Comparison of ENCODE assay signal across 8 mouse cellular contexts in the genomic region with DNA sequence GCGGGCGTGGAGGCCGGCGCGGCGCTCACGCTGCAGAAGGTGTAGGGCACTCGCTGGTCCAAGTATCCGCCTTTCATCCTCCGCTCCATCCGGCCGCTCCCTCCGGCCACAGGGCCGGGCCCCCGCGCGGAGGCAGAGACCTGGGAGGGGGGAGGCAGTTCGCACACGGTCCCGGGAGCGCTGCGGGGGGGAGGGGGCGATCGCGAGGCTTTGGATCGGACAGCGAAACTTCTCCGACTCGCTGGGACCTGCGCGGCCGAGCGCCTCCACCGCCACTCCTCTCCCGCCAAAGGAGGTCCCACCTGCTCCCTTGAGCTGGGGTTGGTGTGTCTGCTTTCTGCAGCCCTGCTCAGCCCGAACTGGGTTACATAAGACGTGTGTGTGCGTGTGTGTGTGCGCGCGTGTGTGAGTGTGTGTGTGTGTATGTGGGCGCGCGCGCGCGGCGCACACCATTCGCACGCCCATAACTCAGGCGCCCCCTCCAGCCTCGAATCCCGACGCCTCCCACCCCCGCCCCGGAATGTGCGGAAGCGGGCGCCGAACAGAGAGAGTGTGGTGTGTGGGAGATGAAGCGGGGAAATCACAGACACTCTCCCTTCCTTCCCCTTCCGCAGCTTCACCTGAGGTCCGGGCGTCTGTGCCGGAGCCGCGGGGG. TPM values are rescaled to one million over a fixed set of nuclear protein-coding genes. Genes with fewer than 3 reads are reported as not detected.
DNase-seq lines count a peak whose midpoint lies in the region; ATAC-seq and TF ChIP-seq lines count a peak whose summit lies in the region.

No protein-coding gene starts in this region.

- peak overlapping the region; percentile 46 for H3K4me3 ChIP-seq in embryonic fibroblast, embryonic 13.5 days (ENCODE audit: insufficient read depth, low read length)
- peak overlapping the region; percentile 52 for H3K4me3 ChIP-seq in liver, embryonic 16.5 days (ENCODE audit: low read depth, low read length)

- H3K9ac ChIP-seq in liver, embryonic 16.5 days (ENCODE audit: low read depth, low read length), result no peak overlapping the region; the same call in 1 of the 2 replicates

- peaks cover 60% of the 10 kb centered on the region for H3K27me3 ChIP-seq in liver, embryonic 16.5 days (ENCODE audit: control insufficient read depth, insufficient read depth, low read depth, low read length)

- H3K27ac ChIP-seq in embryonic fibroblast, embryonic 13.5 days (ENCODE audit: insufficient read depth, low read length), result peak overlapping the region; percentile 28; the same call in 1 of the 2 replicates
- H3K27ac ChIP-seq in liver, embryonic 16.5 days (ENCODE audit: low read length), result no peak overlapping the region

- DNase-seq in left cerebral cortex, adult 11 months (ENCODE audit: low spot score), result peak; percentile 26
- DNase-seq in left cerebral cortex, postnatal 36 days (ENCODE audit: low spot score in 2 of 2), result no peak
- DNase-seq in adrenal gland, postnatal 36 days, result peak; percentile 36 to 39
- peak; percentile 66 to 69 for DNase-seq in right cerebral cortex, postnatal 10 days (ENCODE audit: low spot score in 2 of 2)

- TF ChIP-seq CTCF in embryonic fibroblast, embryonic 13.5 days (IDR thresholded peaks at IDR 0.05; ENCODE audit: borderline replicate concordance, insufficient read depth, low read length), result no peak

- no peak; the same call in 1 of the 2 replicates for TF ChIP-seq POLR2A in embryonic fibroblast, embryonic 13.5 days (IDR thresholded peaks at IDR 0.05; ENCODE audit: low read depth, low read length)

- 0 out of 2 replicates have a peak, but pooled peaks cover 4% of the 10 kb centered on the region for H3K4me1 ChIP-seq in embryonic fibroblast, embryonic 13.5 days (ENCODE audit: control insufficient read depth, insufficient read depth, low read length)
- H3K4me1 ChIP-seq in liver, embryonic 16.5 days (ENCODE audit: control insufficient read depth, low read depth, low read length), result peaks cover 5% of the 10 kb centered on the region

- intact Hi-C loops in left cerebral cortex, postnatal 36 days (cut with DNase I), result no loop called here

- WGBS in liver, embryonic 16.5 days (ENCODE audit: insufficient replicate concordance), result 0% methylated on average over 39 of the region's 67 CpGs

- no peaks in the 10 kb centered on the region for H3K9me3 ChIP-seq in liver, embryonic 16.5 days (replicated peaks; ENCODE audit: control insufficient read depth, low read length)

- H3K36me3 ChIP-seq in liver, embryonic 16.5 days (ENCODE audit: control insufficient read depth, insufficient read depth), result no peaks in the 10 kb centered on the region

- ATAC-seq in inflammation-experienced regulatory T-cells, adult 6 months, result peak; percentile 44
- no peak for ATAC-seq in liver, embryonic 16.5 days (ENCODE audit: low read depth)
- ATAC-seq in frontal cortex, adult (ENCODE audit: low TSS enrichment), result no peak; the same call in 1 of the 2 replicates

- H3K4me2 ChIP-seq in liver, embryonic 16.5 days (ENCODE audit: low read depth, low read length), result peak overlapping the region; percentile 72

RNA-seq across cellular contexts. Expression of a gene that starts 0.6 kb away (rescaled TPM):
- 10 to 100 TPM; 13.9 to 20.3 TPM for total RNA-seq in left cerebral cortex, postnatal 36 days (2021)
- 1 to 10 TPM; 1.2 to 3.0 TPM for total RNA-seq in adrenal gland, postnatal 36 days (2021)
- polyA plus RNA-seq in embryonic fibroblast, embryonic 13.5 days (2011; ENCODE audit: insufficient read length, low read depth, missing spikeins), result 17.3 and 43.6 TPM in 2 replicates
- under 1 TPM in 1 of 3 experiments, not detected in 2; 0.43 TPM for polyA plus RNA-seq in inflammation-experienced regulatory T-cells, adult 6 months (2017; shearing (Covaris generic))
- polyA plus RNA-seq in liver, embryonic 16.5 days (2015; fragmentation: Nextera tagmentation; extraction: Ambion mirVana), result 0.15 TPM in 2 replicates

RNA-seq across cellular contexts. Expression of a gene that starts 51.9 kb away (rescaled TPM):
- 10 to 100 TPM; 34.1 to 37.4 TPM for total RNA-seq in left cerebral cortex, postnatal 36 days (2021)
- 10 to 100 TPM; 23.9 to 25.7 TPM for total RNA-seq in adrenal gland, postnatal 36 days (2021)
- polyA plus RNA-seq in embryonic fibroblast, embryonic 13.5 days (2011; ENCODE audit: insufficient read length, low read depth, missing spikeins), result 27.1 and 29.4 TPM in 2 replicates
- 10 to 100 TPM; 29.2 to 33.5 (median 29.4) TPM for polyA plus RNA-seq in inflammation-experienced regulatory T-cells, adult 6 months (2017; shearing (Covaris generic))
- 16.3 and 16.9 TPM in 2 replicates for polyA plus RNA-seq in liver, embryonic 16.5 days (2015; fragmentation: Nextera tagmentation; extraction: Ambion mirVana)

Comparison
In these comparisons a context has a peak if more than half of its experiments do, and no peak if none do; other contexts are left out.
1. DNase-seq: peak in left cerebral cortex, adult 11 months (single experiment), adrenal gland, postnatal 36 days (2 of 2) and right cerebral cortex, postnatal 10 days (2 of 2); none in left cerebral cortex, postnatal 36 days (0 of 2).
2. RNA of a gene that starts 0.6 kb away (polyA plus RNA-seq): 17.3 to 43.6 TPM in embryonic fibroblast, embryonic 13.5 days; 0.15 TPM in liver, embryonic 16.5 days and 0.43 TPM in inflammation-experienced regulatory T-cells, adult 6 months; every median in the first group is over 10 times any median in the second.